Mouse (Mus musculus) kidney, adult 2 months (tissue): ENCODE measurements around the gene Cradd. TPM values are rescaled to one million over a fixed set of nuclear protein-coding genes. Genes with fewer than 3 reads are reported as not detected.
A peak's percentile ranks its signal among the peaks of the same experiment; 100 is the strongest.

Experiments used
- DNase-seq: peaks from one replicate; pipeline ENCODE4 v3.0.0; 2021
- H3K27ac ChIP-seq: fragments of 200-500 bp; 2 replicates; pipeline ENCODE4 v1.5.1; 2012; ENCODE audit warnings: low read depth, low read length, control low read depth, inconsistent platforms; ENCODE audit not compliant: insufficient read depth
- H3K27me3 ChIP-seq: fragments of 200-500 bp; replicated peaks from 2 replicates; pipeline ENCODE4 v1.6.1; 2012; ENCODE audit warnings: mild to moderate bottlenecking, moderate library complexity, low read length, inconsistent platforms; ENCODE audit not compliant: control insufficient read depth, insufficient read depth
- H3K36me3 ChIP-seq: fragments of 200-500 bp; 2 replicates; pipeline ENCODE4 v1.6.1; 2012; ENCODE audit warnings: mild to moderate bottlenecking, moderate library complexity, low read length, inconsistent platforms; ENCODE audit not compliant: control insufficient read depth, insufficient read depth
- H3K4me1 ChIP-seq: fragments of 200-500 bp; 2 replicates; pipeline ENCODE4 v1.6.1; 2011; ENCODE audit warnings: low read length; ENCODE audit not compliant: control insufficient read depth, insufficient read depth
- H3K4me3 ChIP-seq: fragments of 200-500 bp; 2 replicates; pipeline ENCODE4 v1.5.1; 2011; ENCODE audit warnings: mild to moderate bottlenecking, low read depth, low read length, control low read depth; ENCODE audit not compliant: insufficient read depth
- CTCF ChIP-seq: fragments of 200-500 bp; conservative IDR thresholded peaks from 2 replicates; pipeline ENCODE4 v1.5.1; 2011; ENCODE audit warnings: low read depth, mild to moderate bottlenecking, control low read depth, low read length, moderate library complexity, mixed read lengths; ENCODE audit not compliant: insufficient read depth, insufficient read length
- POLR2A ChIP-seq: fragments of 200-500 bp; IDR thresholded peaks from one replicate; pipeline ENCODE4 v1.6.1; 2011; ENCODE audit warnings: low read depth, low read length, control low read depth
- WGBS: fragments of 180-500 bp; shearing (Covaris S2); methylation state at CpG from one replicate; pipeline ENCODE4 v1.1.7; 2018; 5-methylcytosine and 5-hydroxymethylcytosine counted together
- polyA plus RNA-seq: library from polyadenylated mRNA; depleted of rRNA; stranded (reverse); fragments of >200 nt; gene quantifications from 2 replicates; pipeline ENCODE4 v1.2.3, GENCODE M21; 2012

The Cradd gene
- polyA plus RNA-seq, 1 experiment = 20.0 TPM

- Histone ChIP-seq H3K4me1 (no peaks in the 10 kb centered on the region), H3K4me3 (no peak overlapping the region), H3K27me3 (no peaks in the 10 kb centered on the region), H3K36me3 (no peaks in the 10 kb centered on the region), H3K27ac (no peak overlapping the region)
- no peak for TF ChIP-seq CTCF
- TF ChIP-seq POLR2A = no peak
- 59% methylated on average over 1 of the region's 1 CpGs for WGBS
- DNase-seq = no peak
Observed at GRCm38 (mm10) chr10:95227590-95227989, 96.3 kb downstream of the Cradd start.

GRCm38 (mm10) chr10:95226772-95227171 is 97.2 kb downstream of the Cradd start:
- Histone ChIP-seq H3K4me1 (no peaks in the 10 kb centered on the region), H3K27ac (no peak overlapping the region), H3K4me3 (no peak overlapping the region), H3K36me3 (no peaks in the 10 kb centered on the region), H3K27me3 (no peaks in the 10 kb centered on the region)
- DNase-seq = no peak
- TF ChIP-seq POLR2A = no peak
- no peak for TF ChIP-seq CTCF
- WGBS = 87% methylated on average over 4 of the region's 4 CpGs

- H3K27me3 ChIP-seq = no peaks in the 10 kb centered on the region
- no peak for DNase-seq
- H3K27ac ChIP-seq = no peak overlapping the region
- H3K4me3 ChIP-seq = no peak overlapping the region
- TF ChIP-seq POLR2A = no peak
- H3K36me3 ChIP-seq = no peaks in the 10 kb centered on the region
- no peaks in the 10 kb centered on the region for H3K4me1 ChIP-seq
- 91% methylated on average over 4 of the region's 4 CpGs for WGBS
Observed at GRCm38 (mm10) chr10:95225006-95225405, 98.9 kb downstream of the Cradd start.

GRCm38 (mm10) chr10:95223211-95223610 is 100.7 kb downstream of the Cradd start:
- no peak for DNase-seq
- Histone ChIP-seq H3K27ac (no peak overlapping the region), H3K4me1 (no peaks in the 10 kb centered on the region), H3K36me3 (no peaks in the 10 kb centered on the region), H3K4me3 (no peak overlapping the region), H3K27me3 (no peaks in the 10 kb centered on the region)
- TF ChIP-seq CTCF (no peak), POLR2A (no peak)
- 84% methylated on average over 16 of the region's 16 CpGs for WGBS

- no peak overlapping the region for H3K4me3 ChIP-seq
- H3K27me3 ChIP-seq = no peaks in the 10 kb centered on the region
- no peak overlapping the region for H3K27ac ChIP-seq
- 86% methylated on average over 9 of the region's 9 CpGs for WGBS
- no peak for TF ChIP-seq POLR2A
- TF ChIP-seq CTCF = no peak
- no peaks in the 10 kb centered on the region for H3K4me1 ChIP-seq
- H3K36me3 ChIP-seq = no peaks in the 10 kb centered on the region
- no peak for DNase-seq
Observed at GRCm38 (mm10) chr10:95221914-95222313, 102.0 kb downstream of the Cradd start.

GRCm38 (mm10) chr10:95220536-95220935 is 103.4 kb downstream of the Cradd start:
- 90% methylated on average over 3 of the region's 3 CpGs for WGBS
- H3K4me3 ChIP-seq = no peak overlapping the region
- H3K36me3 ChIP-seq = no peaks in the 10 kb centered on the region
- H3K4me1 ChIP-seq = no peaks in the 10 kb centered on the region
- DNase-seq = no peak
- H3K27me3 ChIP-seq = no peaks in the 10 kb centered on the region
- H3K27ac ChIP-seq = no peak overlapping the region
- TF ChIP-seq POLR2A (no peak), CTCF (no peak)

GRCm38 (mm10) chr10:95218683-95219060 is 105.3 kb downstream of the Cradd start:
- no peak overlapping the region for H3K4me3 ChIP-seq
- no peaks in the 10 kb centered on the region for H3K36me3 ChIP-seq
- 64% methylated on average over 9 of the region's 9 CpGs for WGBS
- DNase-seq = peak; percentile 69
- H3K27me3 ChIP-seq = no peaks in the 10 kb centered on the region
- no peaks in the 10 kb centered on the region for H3K4me1 ChIP-seq
- peak overlapping the region; percentile 17 for H3K27ac ChIP-seq
- TF ChIP-seq POLR2A (no peak), CTCF (no peak)

GRCm38 (mm10) chr10:95217956-95218682 is 105.8 kb downstream of the Cradd start:
- no peak for TF ChIP-seq POLR2A
- TF ChIP-seq CTCF = peak; percentile 39
- Histone ChIP-seq H3K27ac (peak overlapping the region; percentile 10; the same call in 1 of the 2 replicates), H3K4me3 (no peak overlapping the region), H3K4me1 (no peaks in the 10 kb centered on the region), H3K36me3 (no peaks in the 10 kb centered on the region), H3K27me3 (no peaks in the 10 kb centered on the region)
- DNase-seq = peak; percentile 67
- 50% methylated on average over 18 of the region's 18 CpGs for WGBS
